Mouse (Mus musculus): ENCODE measurements around the gene Uox.

The Uox gene

DNA sequence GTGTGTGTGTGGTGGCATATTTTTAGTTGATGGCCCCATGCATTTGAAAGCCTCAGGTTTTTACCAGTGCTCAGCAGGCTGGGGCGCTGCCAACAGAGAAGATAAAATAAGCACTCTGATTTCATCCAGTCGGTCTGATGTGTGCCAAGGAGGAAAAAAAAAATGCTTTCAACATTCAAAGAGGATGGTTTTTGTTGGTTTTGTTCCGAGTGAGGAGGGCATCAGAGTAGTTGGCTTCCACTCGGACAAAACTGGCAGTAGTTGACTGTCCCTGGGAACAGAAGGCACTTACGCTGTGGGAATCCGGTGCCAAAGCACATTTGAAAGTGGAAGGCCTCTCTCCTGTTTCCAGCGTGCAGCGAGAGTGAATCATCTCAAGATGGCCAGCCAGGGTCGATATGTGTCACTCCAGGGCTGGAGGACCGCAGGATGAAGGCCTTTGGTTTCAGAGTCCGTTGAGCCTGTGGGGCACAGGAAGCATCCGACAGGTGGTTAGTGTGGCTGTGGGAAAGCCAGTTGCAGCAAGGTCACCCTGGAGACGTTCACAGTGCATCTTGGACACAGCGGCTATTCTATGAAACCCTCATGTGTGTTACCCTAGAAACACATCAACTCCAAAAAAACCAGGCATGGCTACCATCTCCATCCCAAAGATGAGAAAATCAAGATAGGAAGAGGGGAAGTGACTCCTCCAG lies 50.5 kb downstream of the Uox start:
- DNase-seq (ENCODE audit: inconsistent ontology term): peak; percentile 83

DNA sequence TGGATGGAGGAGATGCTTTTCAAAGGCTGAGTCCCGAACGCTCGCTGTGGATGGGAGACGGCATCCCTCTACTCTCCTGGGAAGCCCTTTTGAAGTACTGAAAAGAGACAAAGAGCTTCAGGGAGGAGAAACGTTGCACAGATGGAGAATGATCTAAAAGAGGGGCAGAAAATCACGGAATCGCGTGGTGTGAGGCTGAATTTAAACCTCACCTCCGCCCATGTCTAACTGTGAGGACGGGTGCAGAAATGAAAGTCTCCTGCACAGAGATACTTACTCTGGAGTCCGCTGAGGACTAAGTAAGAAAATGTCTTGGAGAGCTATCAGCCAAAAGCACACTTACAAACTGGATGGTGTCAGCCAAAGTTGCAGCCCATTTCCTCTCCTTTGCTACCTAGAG lies 51.7 kb downstream of the Uox start:
- no peak for DNase-seq (ENCODE audit: inconsistent ontology term)

DNA sequence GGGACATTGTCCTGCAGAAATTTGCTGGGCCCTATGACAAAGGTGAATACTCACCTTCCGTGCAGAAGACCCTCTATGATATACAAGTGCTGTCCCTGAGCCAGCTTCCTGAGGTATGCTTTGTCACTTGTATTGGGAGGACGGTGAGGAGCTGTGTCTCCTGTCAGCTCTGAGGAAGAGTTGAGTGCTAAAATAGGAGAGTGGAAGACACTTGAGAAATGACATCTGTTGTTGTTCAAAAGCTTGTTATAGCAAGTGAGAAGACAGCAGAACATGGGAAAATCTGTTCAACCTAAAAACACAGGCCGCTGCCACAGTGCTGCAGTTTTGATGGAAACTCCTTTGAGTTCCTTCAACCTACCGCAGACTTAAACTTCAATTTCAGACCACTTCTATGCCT lies 55.5 kb downstream of the Uox start:
- DNase-seq (ENCODE audit: inconsistent ontology term): no peak

DNA sequence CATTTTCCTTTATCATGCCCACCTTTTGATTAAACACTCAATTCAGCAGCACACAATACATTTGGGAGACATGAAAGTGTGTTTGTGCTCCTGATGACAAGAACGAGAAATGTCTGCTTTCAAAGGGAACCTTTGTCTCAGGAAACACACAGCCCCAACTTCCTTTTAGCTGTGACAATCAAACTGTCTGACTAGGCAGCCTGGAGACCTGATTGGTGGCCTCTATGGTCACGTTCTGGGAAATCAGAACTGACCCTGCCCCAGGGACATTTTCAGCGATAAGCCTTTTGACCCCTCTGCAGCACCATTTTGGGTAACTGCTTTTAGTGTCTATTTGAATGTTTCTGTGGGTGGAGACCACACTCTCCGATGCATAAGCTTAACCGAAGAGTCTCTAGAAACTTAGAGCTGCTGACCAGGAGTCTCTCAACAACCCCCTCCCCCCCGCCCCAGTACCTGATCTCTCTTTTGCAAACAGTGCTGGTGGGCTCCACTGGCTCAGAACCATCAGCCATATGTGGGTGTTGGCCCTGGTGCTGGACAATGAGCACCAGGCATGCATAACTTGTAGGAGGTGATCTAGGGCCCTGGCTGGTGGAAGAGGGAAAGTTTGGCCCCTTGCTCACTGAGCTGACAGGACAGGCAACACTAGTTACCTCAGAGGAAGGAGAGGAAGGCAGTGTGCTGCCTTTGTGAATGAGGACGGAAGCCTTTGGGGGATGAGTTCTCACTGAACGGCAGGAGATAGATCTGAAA lies 58.2 kb downstream of the Uox start:
- no peak for DNase-seq (ENCODE audit: inconsistent ontology term)

DNA sequence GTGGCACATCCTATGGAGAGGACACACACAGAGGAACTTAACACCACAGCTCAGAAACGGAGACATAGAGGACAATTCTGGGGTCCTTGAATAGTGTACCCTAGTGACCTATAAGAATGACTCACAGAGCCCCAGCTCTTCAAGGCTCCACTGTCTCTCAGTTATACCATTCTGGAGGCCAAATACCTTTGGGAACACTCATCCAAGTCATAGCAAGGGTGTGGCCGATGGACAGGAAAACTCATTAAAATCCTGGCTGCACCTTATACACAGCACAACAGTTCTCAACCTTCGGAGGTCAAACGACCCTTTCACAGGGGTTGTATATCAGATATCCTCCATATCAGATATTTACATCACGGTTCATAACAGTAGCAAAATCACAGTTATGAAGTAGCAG lies 62.3 kb downstream of the Uox start:
- no peak for DNase-seq (ENCODE audit: inconsistent ontology term)

DNA sequence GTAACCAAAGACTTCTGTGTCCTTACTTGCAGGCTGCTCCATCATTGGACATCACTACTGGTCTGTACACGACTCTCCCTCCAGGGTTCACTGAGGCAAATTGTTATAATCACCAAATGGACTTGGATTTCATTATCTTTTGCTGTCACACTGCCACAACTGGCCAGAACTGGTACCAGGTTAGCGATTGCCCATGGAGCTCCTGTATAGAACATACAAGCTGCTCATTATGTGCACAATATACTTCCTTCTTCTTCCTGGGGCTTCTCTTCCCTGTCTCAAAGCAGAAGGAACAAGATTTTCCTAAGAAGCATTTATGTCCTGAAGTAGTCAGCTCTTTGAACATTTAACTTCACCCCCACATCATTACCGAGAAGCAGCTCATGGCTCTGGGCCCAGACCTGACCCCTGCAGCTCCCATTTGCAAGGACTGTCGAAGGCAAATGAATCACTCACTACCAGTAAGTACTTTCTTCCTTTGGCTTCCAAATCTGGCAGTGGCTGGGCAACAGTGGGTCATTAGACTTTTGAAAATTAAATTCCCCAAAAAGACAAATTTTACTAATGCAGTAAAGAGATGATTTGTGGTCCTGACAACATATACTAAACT lies 71.7 kb downstream of the Uox start:
- DNase-seq (ENCODE audit: inconsistent ontology term): peak; percentile 75

DNA sequence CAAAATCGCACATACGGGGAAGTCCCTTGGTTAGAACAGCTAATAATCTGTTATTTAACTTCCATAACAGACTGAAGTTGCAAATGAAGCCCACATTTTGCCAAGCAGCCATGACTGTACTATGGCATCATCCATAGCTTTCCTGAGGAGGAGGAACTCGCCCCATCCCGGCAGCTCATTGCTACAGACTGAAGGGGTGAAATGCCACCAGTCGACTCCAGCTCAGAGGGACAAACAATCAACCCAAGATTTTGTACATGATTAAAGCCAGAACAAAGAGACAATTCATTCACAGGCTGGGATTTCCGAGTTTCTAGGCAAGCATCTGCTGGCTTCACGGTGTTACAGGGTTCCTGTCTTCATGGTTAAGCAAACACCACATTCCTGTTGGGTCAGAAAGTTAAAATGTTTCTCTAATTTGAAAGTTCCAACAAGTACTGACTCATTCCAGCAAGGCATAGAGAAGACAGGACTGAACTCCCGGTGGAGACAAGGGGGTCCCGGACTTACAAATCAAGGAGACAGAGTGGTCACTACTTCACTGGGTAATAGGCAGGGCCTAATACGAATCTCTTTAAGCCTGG lies 79.2 kb downstream of the Uox start:
- DNase-seq (ENCODE audit: inconsistent ontology term): peak; percentile 75

DNA sequence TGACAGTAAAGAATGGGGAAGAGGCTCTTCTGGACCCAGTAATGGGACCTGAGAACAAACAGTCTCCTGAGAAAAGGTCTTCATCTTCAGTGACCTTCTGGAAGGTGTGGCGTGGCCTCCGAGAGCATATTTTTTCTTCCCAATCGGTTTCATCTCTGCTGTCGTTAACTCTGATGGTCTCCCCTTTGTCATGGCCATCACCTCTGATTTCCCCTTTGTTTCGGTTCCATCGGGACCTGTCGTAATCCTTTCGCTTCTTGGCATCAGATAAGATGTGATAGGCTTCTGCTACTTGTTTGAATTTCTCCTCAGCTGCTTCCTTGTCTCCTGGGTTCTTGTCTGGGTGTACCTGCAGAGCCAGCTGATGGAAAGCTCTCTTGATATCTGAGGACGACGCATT lies 80.5 kb downstream of the Uox start:
- DNase-seq (ENCODE audit: inconsistent ontology term): no peak

DNA sequence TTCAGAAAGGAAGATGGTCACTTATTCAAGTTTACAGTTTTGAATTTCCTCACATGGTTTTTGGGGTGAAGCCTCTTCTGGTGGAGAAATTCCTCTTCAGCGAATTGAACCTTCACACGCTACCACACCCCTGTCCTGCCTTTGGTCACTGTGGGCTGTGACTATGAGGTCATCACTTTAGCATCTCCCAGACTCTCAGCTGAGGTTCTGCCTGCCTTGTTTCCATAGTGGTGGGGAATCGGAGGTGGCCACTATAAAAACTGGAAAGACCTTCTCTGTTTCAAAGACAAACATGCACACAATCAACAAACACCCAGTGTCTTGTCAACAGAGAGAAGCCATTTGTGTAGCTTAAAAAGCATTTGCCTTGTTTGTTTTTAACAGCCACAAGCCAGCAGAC lies 81.0 kb downstream of the Uox start, which contains the start of gene 4930503B20Rik:
4930503B20Rik (minus strand) TSS at position 101 of the 400 bp plus-strand sequence.
- no peak for DNase-seq (ENCODE audit: inconsistent ontology term)

DNA sequence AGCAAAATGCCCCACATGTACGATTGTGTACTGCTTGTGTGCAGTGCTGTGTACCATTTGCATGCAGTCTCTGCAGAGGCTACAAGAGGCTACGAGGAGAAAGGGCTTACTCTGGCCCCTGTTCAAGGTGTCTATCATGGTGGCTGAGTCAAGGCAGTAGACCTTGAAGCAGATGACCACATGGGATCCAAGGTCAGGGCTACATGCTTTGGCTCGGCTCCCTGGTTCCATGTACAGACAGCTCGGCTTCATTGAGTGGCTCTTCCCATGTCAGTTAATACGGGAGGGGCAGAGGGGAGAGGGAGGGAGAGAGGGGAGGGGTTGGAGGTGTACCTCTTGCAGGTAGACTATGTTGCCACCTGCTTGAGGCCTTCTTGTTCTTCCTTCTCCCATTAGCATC lies 82.2 kb downstream of the Uox start:
- no peak for DNase-seq (ENCODE audit: inconsistent ontology term)

DNA sequence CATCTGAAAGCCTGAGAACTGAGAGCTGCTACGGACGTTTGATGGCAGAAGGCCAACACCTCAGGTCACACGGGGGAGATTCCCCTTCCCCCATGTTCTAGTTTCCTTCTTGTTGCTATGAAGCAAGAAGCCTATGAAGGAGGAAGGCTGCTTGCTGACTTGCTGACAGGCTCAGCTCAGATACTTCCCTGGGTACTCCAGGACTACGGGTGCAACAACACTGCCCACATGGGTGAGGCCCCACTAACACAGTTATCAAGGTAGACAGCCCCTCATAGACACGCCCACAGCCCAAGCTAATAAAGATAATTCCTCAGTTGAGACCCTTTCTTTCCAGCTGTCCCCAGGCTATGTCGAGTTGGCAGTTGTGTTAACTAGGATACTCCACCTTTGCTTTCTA lies 83.5 kb downstream of the Uox start:
- DNase-seq (ENCODE audit: inconsistent ontology term): no peak

DNA sequence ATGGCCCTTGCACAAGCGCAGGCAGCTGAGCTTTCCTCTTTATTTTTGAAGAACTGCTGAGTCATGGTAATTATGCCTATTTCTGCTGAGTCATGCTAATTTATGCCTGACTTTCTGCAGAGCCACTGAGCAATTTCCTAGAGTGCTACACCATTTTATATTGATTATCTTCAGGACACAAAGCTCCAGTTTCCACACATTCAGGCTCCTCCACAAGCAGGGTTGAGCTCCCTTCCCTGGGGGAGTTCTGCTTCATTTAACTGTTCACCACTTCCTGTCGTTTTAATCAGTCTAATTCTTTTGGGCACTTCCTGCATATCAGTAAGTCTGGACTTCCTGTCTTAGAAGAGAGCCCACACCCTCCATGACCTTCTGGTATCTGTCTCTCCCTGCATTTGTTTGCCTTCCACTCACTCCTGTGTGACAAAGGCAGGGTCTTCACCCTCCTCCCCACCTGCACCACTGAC lies 84.9 kb downstream of the Uox start:
- peak; percentile 32 for DNase-seq (ENCODE audit: inconsistent ontology term)

DNA sequence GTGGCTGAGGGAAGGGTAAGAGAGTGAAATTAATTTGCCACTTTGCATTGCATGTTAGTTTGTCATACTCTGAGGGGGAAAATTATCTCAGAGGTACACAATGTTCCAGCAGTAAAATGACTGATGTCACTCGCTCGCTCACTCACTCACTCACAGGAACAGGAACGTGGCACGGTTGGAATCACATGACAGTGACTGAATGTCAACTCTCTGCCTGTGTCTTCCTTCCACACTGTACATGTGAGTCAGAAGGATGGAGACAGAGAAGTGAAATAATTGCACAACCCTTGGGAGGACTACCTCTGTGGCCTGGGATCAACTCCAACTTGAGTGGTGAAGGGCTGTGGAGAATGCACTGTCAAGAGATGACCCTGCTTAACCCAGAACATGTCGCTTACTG lies 87.2 kb downstream of the Uox start:
- DNase-seq (ENCODE audit: inconsistent ontology term): peak; percentile 40

DNA sequence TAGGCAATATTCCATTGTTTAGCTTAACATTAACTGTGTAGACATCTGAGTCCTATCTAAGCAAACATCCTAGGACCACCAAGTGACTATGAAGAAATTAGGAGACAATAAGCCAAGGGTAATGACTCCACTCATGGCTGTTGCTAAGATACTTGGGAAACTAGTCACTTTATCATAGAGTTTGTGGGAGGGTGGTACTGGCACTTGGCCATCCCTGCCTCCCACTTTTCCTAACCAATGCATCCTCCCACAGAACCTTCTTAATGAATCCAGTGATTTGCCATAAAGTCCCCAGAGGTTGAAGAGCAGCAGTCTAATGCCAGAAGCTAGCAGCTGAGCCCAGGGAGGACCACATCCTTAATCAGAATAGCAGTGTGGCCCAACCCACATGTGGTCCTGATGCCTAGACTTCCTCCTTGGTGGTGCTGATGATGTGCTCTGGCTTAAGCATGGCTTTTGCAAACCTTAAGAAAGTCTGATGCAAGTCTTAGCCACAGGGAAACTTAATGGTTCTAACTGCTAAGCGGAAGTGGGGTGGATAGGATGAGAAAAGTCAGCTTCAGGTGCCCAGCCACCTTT lies 87.9 kb downstream of the Uox start:
- DNase-seq (ENCODE audit: inconsistent ontology term): no peak

DNA sequence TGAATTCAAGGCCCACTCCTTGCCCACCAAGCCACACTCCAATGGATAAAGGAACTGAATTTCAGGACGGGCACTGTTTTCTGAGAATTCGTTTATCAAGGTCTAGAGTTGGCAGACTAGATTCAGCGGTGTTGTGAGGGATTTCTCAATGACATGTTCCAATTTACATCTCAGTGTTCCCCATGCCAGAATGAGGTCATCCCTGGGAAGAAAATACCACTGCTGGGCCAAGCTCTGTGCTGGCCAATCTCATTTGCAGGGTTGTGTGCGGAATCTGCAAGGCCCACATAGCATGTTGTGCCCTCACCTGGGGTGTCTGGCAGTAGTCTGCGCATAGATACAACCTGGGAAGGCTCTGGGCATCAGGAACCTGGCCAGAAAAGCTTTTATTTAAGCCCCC lies 89.1 kb downstream of the Uox start:
- no peak for DNase-seq (ENCODE audit: inconsistent ontology term)

DNA sequence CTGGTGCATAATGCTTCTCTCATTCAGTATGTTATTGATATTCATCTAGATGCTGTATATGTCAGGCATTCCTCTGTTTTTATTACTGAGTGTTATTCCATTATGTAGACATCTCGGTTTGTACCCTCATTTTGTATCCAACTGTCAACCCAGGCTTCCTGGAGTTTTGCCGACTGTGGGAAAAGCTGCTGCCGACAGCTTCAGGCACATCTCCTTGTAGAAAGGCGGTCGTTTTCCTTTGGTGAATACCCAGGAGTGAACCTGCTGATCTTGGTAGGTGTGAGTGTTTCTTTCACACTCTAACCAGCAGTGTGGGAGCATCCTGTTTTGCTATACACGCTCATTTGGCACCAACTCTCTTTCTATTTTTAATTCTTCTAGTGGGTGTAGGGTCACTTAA lies 90.8 kb downstream of the Uox start:
- DNase-seq (ENCODE audit: inconsistent ontology term): no peak

DNA sequence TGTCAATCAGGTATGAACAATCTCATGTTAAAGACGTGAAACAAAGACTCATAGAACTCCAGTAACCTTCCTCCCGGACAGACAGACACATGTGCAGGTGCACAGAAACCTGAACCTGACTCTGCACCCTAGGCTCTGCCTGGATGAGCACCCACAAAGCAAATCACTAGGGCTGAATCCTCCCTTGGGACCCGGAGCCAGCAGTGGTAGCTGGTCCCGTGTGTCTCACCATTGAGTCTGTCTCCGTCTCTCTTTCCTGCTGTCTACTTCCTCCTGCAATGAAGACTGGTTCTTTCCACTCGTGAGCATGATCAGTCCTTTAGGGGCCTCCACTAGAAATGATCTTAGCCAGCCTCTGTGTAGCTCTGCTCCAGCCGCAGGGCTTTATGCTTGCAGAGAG lies 91.7 kb downstream of the Uox start:
- no peak for DNase-seq (ENCODE audit: inconsistent ontology term)

DNA sequence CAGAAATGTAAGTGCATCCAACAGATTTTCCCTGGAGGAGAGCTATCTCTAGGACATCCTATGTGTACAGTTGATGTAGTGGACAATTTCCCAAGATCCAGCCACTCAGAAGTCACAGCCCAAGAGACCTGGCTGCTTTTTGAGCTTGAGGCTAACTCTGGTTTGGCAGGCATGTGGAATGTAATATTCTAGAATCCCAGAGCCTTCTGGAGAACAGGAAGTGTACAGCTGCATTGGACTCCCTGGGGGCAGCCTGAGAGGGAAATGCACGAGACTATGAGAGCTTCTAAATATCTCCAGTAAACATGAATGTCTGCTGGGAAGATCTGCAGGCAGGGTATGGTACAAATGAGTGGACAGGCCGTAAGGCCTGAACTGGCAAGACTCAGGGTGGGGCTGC lies 100.9 kb downstream of the Uox start:
- no peak for DNase-seq (ENCODE audit: inconsistent ontology term)

DNA sequence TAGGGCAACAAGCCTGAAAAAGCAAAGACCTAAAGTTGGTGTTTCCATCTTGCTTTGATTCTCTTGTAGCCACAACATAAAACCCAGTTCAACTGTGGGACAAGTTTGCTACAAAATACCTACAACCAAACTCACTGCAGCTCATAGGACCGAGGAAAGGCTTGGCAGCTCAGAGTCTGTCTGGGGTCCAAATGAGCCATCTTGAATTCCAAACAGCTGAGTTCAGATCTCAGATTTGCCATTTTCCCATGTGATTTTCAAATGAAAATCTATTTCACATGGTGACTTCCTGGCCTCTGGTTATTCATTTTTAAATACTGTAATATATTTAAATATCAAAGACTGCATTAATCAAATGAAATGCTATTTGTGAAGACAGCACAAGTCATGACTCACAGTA lies 104.9 kb downstream of the Uox start:
- no peak for DNase-seq (ENCODE audit: inconsistent ontology term)

DNA sequence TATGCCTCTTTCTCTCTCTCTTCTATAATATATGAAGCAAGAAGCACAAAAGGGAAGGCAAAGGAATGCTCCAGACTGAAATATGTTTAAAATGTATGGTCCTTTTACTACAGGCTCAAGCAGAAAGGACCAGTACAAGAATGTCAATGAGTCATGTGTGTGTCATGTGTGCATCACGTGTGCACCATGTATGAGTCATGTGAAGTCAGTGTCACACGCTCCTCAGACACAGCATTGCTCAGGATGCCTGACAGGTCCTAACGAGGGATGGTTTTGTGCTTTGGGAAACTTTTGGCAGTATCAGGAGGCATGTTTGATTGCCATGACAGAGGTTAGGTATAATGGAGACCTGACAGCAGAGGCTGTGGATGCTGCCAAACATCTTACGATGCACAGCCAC lies 106.0 kb downstream of the Uox start:
- no peak for DNase-seq (ENCODE audit: inconsistent ontology term)

DNA sequence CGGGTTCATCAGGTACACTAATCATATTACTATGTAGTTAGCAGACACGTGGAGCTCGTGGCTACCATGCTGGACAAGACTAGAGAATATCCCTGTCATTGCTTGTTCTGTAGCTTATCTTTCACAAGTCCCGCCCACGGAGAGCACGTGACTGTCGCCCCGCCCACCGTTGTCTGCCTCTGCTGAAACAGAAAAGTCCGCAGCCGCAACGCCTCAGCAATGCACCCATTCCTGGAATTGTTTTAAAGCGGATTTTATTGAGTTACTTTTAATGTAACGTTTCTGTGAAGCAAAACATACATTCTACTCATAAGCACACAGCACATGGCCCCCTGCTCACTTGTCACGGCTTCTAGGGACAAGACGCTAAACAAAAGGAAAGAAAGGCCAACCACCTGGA lies 109.4 kb downstream of the Uox start:
- DNase-seq (ENCODE audit: inconsistent ontology term): no peak

DNA sequence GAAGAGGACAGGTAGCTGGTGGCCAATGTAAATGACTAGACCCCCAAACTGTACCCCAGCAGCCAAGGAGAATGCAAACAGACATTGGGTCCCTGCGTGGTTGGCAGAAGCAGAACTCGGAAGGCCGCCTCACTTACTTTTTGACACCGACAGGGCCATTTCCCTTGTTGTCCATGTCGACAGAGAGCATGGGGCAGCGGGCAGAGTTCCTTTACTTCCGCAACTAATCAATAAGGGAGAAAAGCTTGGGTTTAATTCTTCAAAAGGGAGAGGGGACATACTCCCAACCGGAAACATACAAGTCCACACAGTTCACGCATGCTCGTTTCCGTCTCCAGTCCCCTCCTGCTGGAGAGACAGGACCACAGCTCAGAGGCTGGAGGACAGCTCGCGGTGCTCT lies 110.4 kb downstream of the Uox start:
- no peak for DNase-seq (ENCODE audit: inconsistent ontology term)
